Mouse (Mus musculus) embryonic fibroblast, embryonic 13.5 days (primary cell): ENCODE results near the gene Fam162a.

ENCODE experiments used
- CTCF ChIP-seq: IDR thresholded peaks from 2 replicates; pipeline ENCODE4 v1.5.1; 2011; ENCODE audit warnings: mild to moderate bottlenecking, control low read depth, low read length, moderate library complexity, borderline replicate concordance; ENCODE audit not compliant: insufficient read depth
- POLR2A ChIP-seq: IDR thresholded peaks from 2 replicates; pipeline ENCODE4 v1.6.1; 2011; ENCODE audit warnings: low read depth, mild to moderate bottlenecking, control low read depth, low read length, moderate library complexity

DNA sequence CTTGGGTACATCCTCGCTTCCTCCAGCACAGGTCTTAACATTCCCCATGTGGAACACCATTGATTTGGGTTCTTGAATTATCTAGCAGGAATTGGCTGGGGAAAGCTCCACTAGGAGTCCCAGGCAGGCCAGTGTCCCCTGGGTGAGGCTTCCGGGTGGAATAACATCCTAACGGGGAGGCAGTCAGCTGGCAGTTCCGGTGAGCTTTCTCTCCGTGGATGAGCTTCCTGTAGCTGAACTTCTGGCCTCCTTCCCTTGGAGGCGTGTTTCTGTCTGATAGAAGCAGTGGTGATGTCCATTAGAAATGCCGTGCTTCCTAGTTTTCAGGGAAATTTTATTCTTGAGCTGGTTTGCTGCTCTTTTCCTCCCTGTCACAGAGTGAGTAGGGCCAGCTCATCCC, 17.7 kb upstream of the Fam162a start:
- TF ChIP-seq CTCF (no peak), POLR2A (no peak)
